Mouse (Mus musculus) bone marrow, adult 2 months (tissue): ENCODE measurements at regions not wholly inside any gene's neighbourhood (a gene's known extent, or its start where the extent isn't known, plus 50 kb on each side); places are given as distances from the start of the nearest gene placed in this dataset.
A peak's percentile ranks its signal among the peaks of the same experiment; 100 is the strongest.
"Not testable (repeated sequence)": the region's sequence is repeated elsewhere in the genome, so short reads cannot be mapped to it uniquely, and the experiment has no call there.

ENCODE experiments used
- H3K27ac ChIP-seq: fragments of 200-500 bp; 2 replicates; pipeline ENCODE4 v1.5.1; 2012; ENCODE audit warnings: low read depth, mild to moderate bottlenecking, control low read depth, inconsistent platforms, low read length; ENCODE audit not compliant: control insufficient read depth, poor library complexity, insufficient read depth
- H3K4me1 ChIP-seq: fragments of 200-500 bp; 2 replicates; pipeline ENCODE4 v1.6.1; 2011; ENCODE audit warnings: low read length; ENCODE audit not compliant: control insufficient read depth, insufficient read depth
- H3K4me3 ChIP-seq: fragments of 200-500 bp; replicated peaks from 2 replicates; pipeline ENCODE3; 2011; ENCODE audit warnings: mild to moderate bottlenecking, low read depth, low read length, control low read depth; ENCODE audit not compliant: control insufficient read depth
- CTCF ChIP-seq: fragments of 200-500 bp; IDR thresholded peaks from 2 replicates; pipeline ENCODE4 v1.5.1; 2011; ENCODE audit warnings: low read length, control low read depth; ENCODE audit not compliant: control insufficient read depth, insufficient read depth
- POLR2A ChIP-seq: fragments of 200-500 bp; IDR thresholded peaks from 2 replicates; pipeline ENCODE4 v1.6.1; 2011; ENCODE audit warnings: low read depth, mild to moderate bottlenecking, control low read depth, low read length, borderline replicate concordance; ENCODE audit not compliant: control insufficient read depth
- WGBS: fragments of 180-500 bp; shearing (Covaris S2); methylation state at CpG from one replicate; pipeline ENCODE4 v1.1.7; 2018; 5-methylcytosine and 5-hydroxymethylcytosine counted together

- H3K4me1 ChIP-seq = not testable (repeated sequence)
- H3K27ac ChIP-seq = peak overlapping the region; percentile 85
- H3K4me3 ChIP-seq = peak overlapping the region; percentile 45
- 6% methylated on average over 2 of the region's 2 CpGs for WGBS
Observed at GRCm38 (mm10) chr12:115802499-115802898, 245.0 kb upstream of the Zfp386 start.

GRCm38 (mm10) chr12:115803675-115804074, 243.8 kb upstream of the Zfp386 start:
- TF ChIP-seq CTCF = 0 out of 2 replicates have a peak, but pooled peaks have one; percentile 23
- 17% methylated on average over 2 of the region's 2 CpGs for WGBS
- not testable (repeated sequence) for H3K4me3 ChIP-seq, H3K4me1 ChIP-seq, H3K27ac ChIP-seq

GRCm38 (mm10) chr12:115807978-115808377, 239.5 kb upstream of the Zfp386 start:
- no peak overlapping the region for H3K4me3 ChIP-seq
- peaks cover 2% of the 10 kb centered on the region; the same call in 1 of the 2 replicates for H3K4me1 ChIP-seq
- WGBS = 11% methylated on average over 1 of the region's 1 CpGs
- H3K27ac ChIP-seq = no peak overlapping the region
- TF ChIP-seq POLR2A (no peak), CTCF (no peak)
